Mouse (Mus musculus) subcutaneous adipose tissue, adult 2 months (tissue): ENCODE results near the gene Hist1h3f. TPM values are rescaled to one million over a fixed set of nuclear protein-coding genes. Genes with fewer than 3 reads are reported as not detected.

Source experiments
- polyA plus RNA-seq: library from polyadenylated mRNA; depleted of rRNA; stranded (reverse); fragments of >200 nt; gene quantifications from 2 replicates; pipeline ENCODE4 v1.2.3, GENCODE M21; 2012; ENCODE audit warnings: low replicate concordance; rRNA removed

Gene Hist1h3f
- polyA plus RNA-seq, 1 experiment: 3.5 TPM

Other genes with a start within 250 kb of the Hist1h3f start
- 1.7 and 3.0 TPM in 2 replicates for gene Zfp322a, start 174.8 kb upstream of the Hist1h3f start, polyA plus RNA-seq
- gene Abt1, start 120.2 kb upstream of the Hist1h3f start, polyA plus RNA-seq: 3.0 and 4.4 TPM in 2 replicates
- not detected in 2 replicates for gene Btn1a1, start 78.2 kb upstream of the Hist1h3f start, polyA plus RNA-seq
- gene Btn2a2, start 55.2 kb upstream of the Hist1h3f start, polyA plus RNA-seq: not detected in 2 replicates
- gene Hist1h4h, start 13.0 kb upstream of the Hist1h3f start, polyA plus RNA-seq: 57.5 and 141 TPM in 2 replicates
- gene Hist1h2af, start 10.1 kb upstream of the Hist1h3f start, polyA plus RNA-seq: 3.5 and 114 TPM in 2 replicates
- 1.4 and 14.2 TPM in 2 replicates for gene Hist1h3g, start 8.6 kb upstream of the Hist1h3f start, polyA plus RNA-seq
- gene Hist1h2bh, start 660 bp upstream of the Hist1h3f start, polyA plus RNA-seq: 0.62 and 1.6 TPM in 2 replicates
- 1.6 and 10.0 TPM in 2 replicates for gene Hist1h4f, start 7.6 kb downstream of the Hist1h3f start, polyA plus RNA-seq
- gene Hist1h1d, start 9.2 kb downstream of the Hist1h3f start, polyA plus RNA-seq: 0.19 and 0.29 TPM in 2 replicates
- 4.3 and 14.6 TPM in 2 replicates for gene Hist1h3e, start 18.3 kb downstream of the Hist1h3f start, polyA plus RNA-seq
- 0.97 and 6.5 TPM in 2 replicates for gene Hist1h2ae, start 27.2 kb downstream of the Hist1h3f start, polyA plus RNA-seq
- 13.0 and 39.0 TPM in 2 replicates for gene Hist1h2bg, start 27.3 kb downstream of the Hist1h3f start, polyA plus RNA-seq
- gene Hist1h2bf, start 30.1 kb downstream of the Hist1h3f start, polyA plus RNA-seq: 7.1 TPM in 1 of 2 replicates, not detected in the other
- 1.2 and 2.4 TPM in 2 replicates for gene Hist1h2ad, start 30.3 kb downstream of the Hist1h3f start, polyA plus RNA-seq
- gene Hist1h3d, start 31.7 kb downstream of the Hist1h3f start, polyA plus RNA-seq: 3.8 and 10.6 TPM in 2 replicates
- gene Hist1h4d, start 37.5 kb downstream of the Hist1h3f start, polyA plus RNA-seq: 3.8 and 10.8 TPM in 2 replicates
- gene Hist1h2be, start 77.1 kb downstream of the Hist1h3f start, polyA plus RNA-seq: 3.5 and 10.2 TPM in 2 replicates
- 2.3 and 5.0 TPM in 2 replicates for gene Hist1h1e, start 78.5 kb downstream of the Hist1h3f start, polyA plus RNA-seq
- 0.29 and 0.85 TPM in 2 replicates for gene Hist1h2ac, start 139.9 kb downstream of the Hist1h3f start, polyA plus RNA-seq
- 245 and 394 TPM in 2 replicates for gene Hist1h2bc, start 140.1 kb downstream of the Hist1h3f start, polyA plus RNA-seq
- gene Hist1h1t, start 151.8 kb downstream of the Hist1h3f start, polyA plus RNA-seq: not detected in 2 replicates
- 5.8 TPM in 2 replicates for gene Hist1h4c, start 154.4 kb downstream of the Hist1h3f start, polyA plus RNA-seq
- gene Hfe, start 166.8 kb downstream of the Hist1h3f start, polyA plus RNA-seq: 45.6 and 144 TPM in 2 replicates
- 73.0 and 92.8 TPM in 2 replicates for gene Hist1h1c, start 194.8 kb downstream of the Hist1h3f start, polyA plus RNA-seq
- gene Hist1h3c, start 201.6 kb downstream of the Hist1h3f start, polyA plus RNA-seq: 0.89 and 13.7 TPM in 2 replicates
- gene Hist1h2bb, start 202.7 kb downstream of the Hist1h3f start, polyA plus RNA-seq: 7.3 and 9.2 TPM in 2 replicates
- 1.4 and 13.7 TPM in 2 replicates for gene Hist1h2ab, start 207.1 kb downstream of the Hist1h3f start, polyA plus RNA-seq
- 2.3 and 17.2 TPM in 2 replicates for gene Hist1h3b, start 208.2 kb downstream of the Hist1h3f start, polyA plus RNA-seq
- gene Hist1h4b, start 213.0 kb downstream of the Hist1h3f start, polyA plus RNA-seq: 7.7 TPM in 1 of 2 replicates, not detected in the other
- 7.6 and 9.8 TPM in 2 replicates for gene Hist1h4a, start 217.2 kb downstream of the Hist1h3f start, polyA plus RNA-seq
- gene Hist1h3a, start 218.3 kb downstream of the Hist1h3f start, polyA plus RNA-seq: 1.3 and 14.9 TPM in 2 replicates
- 0.17 and 0.86 TPM in 2 replicates for gene Hist1h1a, start 219.6 kb downstream of the Hist1h3f start, polyA plus RNA-seq
- 0.24 TPM in 1 of 2 replicates, not detected in the other for gene Trim38, start 225.9 kb downstream of the Hist1h3f start, polyA plus RNA-seq